Comparison of ENCODE assay signal across 19 mouse cellular contexts in genomic region chr1:58689426-58689825, GRCm38 (mm10). TPM values are rescaled to one million over a fixed set of nuclear protein-coding genes. Genes with fewer than 3 reads are reported as not detected.
DNase-seq lines count a peak whose midpoint lies in the region; TF ChIP-seq lines count a peak whose summit lies in the region.
"Had no signal": no experiment of that assay in that cellular context is flagged by ENCODE, and none has a peak within 500 bp of the region (broad histone marks: within the 10 kb centered on the region; RNA-seq: fewer than 3 reads in every experiment).

No protein-coding gene starts in this region.

- in situ Hi-C loops in ES-E14 (cut with MboI; ENCODE audit: low sequenced_read_pairs in 2 of 2, unreplicated experiment in 2 of 2) = no loop called here

- peak overlapping the region; percentile 53; the same call in 1 of the 2 replicates for H3K27ac ChIP-seq in ES-E14 (ENCODE audit: insufficient read depth, low read depth, low read length, poor library complexity, severe bottlenecking)
- H3K27ac ChIP-seq: embryonic facial prominence, embryonic 10.5 days; embryonic facial prominence, embryonic 12.5 days; forebrain, embryonic 13.5 days; forebrain, embryonic 15.5 days had no signal

- 0 out of 2 replicates have a peak, but pooled peaks cover 4% of the 10 kb centered on the region for H3K9me3 ChIP-seq in ES-E14 (ENCODE audit: control insufficient read depth, insufficient read depth, low read depth, low read length)
- H3K9me3 ChIP-seq: embryonic facial prominence, embryonic 10.5 days; embryonic facial prominence, embryonic 12.5 days; forebrain, embryonic 13.5 days; forebrain, embryonic 15.5 days had no signal

- no peaks in the 10 kb centered on the region for H3K36me3 ChIP-seq in ES-E14 (ENCODE audit: control insufficient read depth, insufficient read depth, low read length, poor library complexity, severe bottlenecking)
- H3K36me3 ChIP-seq: embryonic facial prominence, embryonic 10.5 days; embryonic facial prominence, embryonic 12.5 days; forebrain, embryonic 15.5 days had no signal

- H3K4me1 ChIP-seq in ES-E14 (ENCODE audit: control insufficient read depth in 2 of 2, insufficient read depth in 2 of 2, low read length in 2 of 2, poor library complexity in 1 of 2) = no peaks in the 10 kb centered on the region
- H3K4me1 ChIP-seq: embryonic facial prominence, embryonic 10.5 days; embryonic facial prominence, embryonic 12.5 days; forebrain, embryonic 13.5 days; forebrain, embryonic 15.5 days had no signal

- no peak overlapping the region for H3K9ac ChIP-seq in ES-E14 (ENCODE audit: insufficient read depth, low read depth, low read length, poor library complexity, severe bottlenecking)
- H3K9ac ChIP-seq: embryonic facial prominence, embryonic 12.5 days; forebrain, embryonic 13.5 days; forebrain, embryonic 15.5 days; forebrain, postnatal 0 days had no signal

- H3K4me3 ChIP-seq in ES-E14 (ENCODE audit: insufficient read depth in 1 of 2, low read depth in 1 of 2, low read length in 2 of 2, poor library complexity in 1 of 2, severe bottlenecking in 1 of 2) = no peak overlapping the region
- H3K4me3 ChIP-seq: embryonic facial prominence, embryonic 10.5 days; embryonic facial prominence, embryonic 12.5 days; forebrain, embryonic 13.5 days; forebrain, embryonic 15.5 days had no signal

- DNase-seq in ES-E14 (ENCODE audit: low read depth, low spot score) (no peak), ZHBTc4 (ENCODE audit: low read depth, low spot score) (peak; percentile 81)
- DNase-seq in cerebellum, postnatal 36 days = no peak
- no peak for DNase-seq in cerebellum, postnatal 10 days
- DNase-seq in kidney, postnatal 4 days = no peak
- DNase-seq: adrenal gland, adult 2 months; adrenal gland, postnatal 10 days; adrenal gland, postnatal 25 days; cerebellum, adult 11 months; cerebellum, adult 18-20 months; cerebellum, adult 8-10 months; cerebellum, adult 9-11 months; cerebellum, postnatal 25 days; forebrain, postnatal 0 days had no signal

TF ChIP-seq in ES-E14, 5 proteins besides CTCF, POLR2A, EP300 and RAD21:
- TF ChIP-seq MAFK (IDR thresholded peaks at IDR 0.05; ENCODE audit: insufficient read depth, low read depth, low read length) (no peak), CHD2 (IDR thresholded peaks at IDR 0.05; ENCODE audit: low read depth, low read length) (no peak)

RNA-seq across cellular contexts. Expression of gene Als2cr12, which starts 6.4 kb away (rescaled TPM):
- total RNA-seq in ES-E14 (2012; rRNA removed) = 0.22 TPM in 1 of 2 replicates, not detected in the other
- total RNA-seq: forebrain, postnatal 0 days; MEL had no signal

RNA-seq across cellular contexts. Expression of gene Cflar, which starts 21.9 kb away (rescaled TPM):
- 12.9 and 16.4 TPM in 2 replicates for total RNA-seq in ES-E14 (2012; rRNA removed)
